Mouse (Mus musculus): ENCODE measurements around the gene Prokr2.

DNA sequence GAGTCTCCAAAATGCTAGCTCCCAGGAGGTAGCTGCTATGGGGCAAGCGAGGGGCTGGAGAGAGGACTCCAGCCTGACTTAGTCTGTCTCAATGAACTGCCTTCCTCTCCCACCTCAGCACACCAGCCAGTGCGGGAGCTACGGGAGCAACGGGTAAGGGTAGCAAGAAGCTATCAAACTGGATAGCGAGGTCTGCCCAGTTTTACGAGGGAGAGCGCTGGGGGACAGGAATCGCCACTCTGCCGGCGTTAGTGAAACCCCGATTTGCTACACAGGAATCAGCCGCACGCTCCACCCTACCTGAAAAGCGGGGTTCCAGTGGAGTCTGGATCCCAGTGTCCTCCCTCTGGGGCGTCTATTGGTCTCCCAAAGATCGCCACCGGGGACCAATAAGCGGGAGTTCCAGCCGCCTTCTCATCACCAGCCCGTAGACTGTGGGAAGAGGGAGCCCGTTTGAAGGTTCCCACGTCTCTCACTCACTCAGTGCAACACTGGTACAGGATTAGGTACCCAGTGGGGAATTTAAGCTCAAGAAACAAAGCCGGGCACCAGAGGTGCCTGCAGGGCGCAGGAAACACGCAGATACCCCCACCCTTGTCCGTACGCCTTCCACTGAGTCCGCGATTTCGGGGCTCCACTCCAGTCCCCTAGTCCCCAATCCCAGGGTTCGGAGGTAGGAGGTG lies 595 bp downstream of the Prokr2 start:
- TF ChIP-seq POLR2A (IDR thresholded peaks at IDR 0.05; ENCODE audit: borderline replicate concordance, extremely low read depth, low read depth, low read length) (no peak), CTCF (IDR thresholded peaks at IDR 0.05; ENCODE audit: insufficient read depth, low read length) (no peak)

Data from lung, adult 2 months (tissue).